Mouse (Mus musculus): ENCODE measurements around the gene Mapkap1. TPM values are rescaled to one million over a fixed set of nuclear protein-coding genes. Genes with fewer than 3 reads are reported as not detected.

Gene Mapkap1
- polyA plus RNA-seq, 1 experiment = 49.4 TPM

GRCm38 (mm10) chr2:34608917-34609316 lies 202.3 kb downstream of the Mapkap1 start:
- no peak overlapping the region for H3K27ac ChIP-seq (ENCODE audit: insufficient read depth, low read depth, low read length)
- no peaks in the 10 kb centered on the region for H3K27me3 ChIP-seq (replicated peaks; ENCODE audit: control insufficient read depth, insufficient read depth, low read length)
- H3K36me3 ChIP-seq (ENCODE audit: control insufficient read depth, insufficient read depth, low read length) = no peaks in the 10 kb centered on the region
- H3K4me3 ChIP-seq (ENCODE audit: insufficient read depth, low read depth, low read length) = no peak overlapping the region
- no peak for DNase-seq
- no peak for TF ChIP-seq CTCF (conservative IDR thresholded peaks at IDR 0.05; ENCODE audit: insufficient read depth, insufficient read length, low read depth, low read length)
- no peak for TF ChIP-seq POLR2A (IDR thresholded peaks at IDR 0.05; ENCODE audit: low read depth, low read length)
- 84% methylated on average over 3 of the region's 3 CpGs for WGBS
- H3K4me1 ChIP-seq (ENCODE audit: control insufficient read depth, insufficient read depth, low read length) = no peaks in the 10 kb centered on the region

GRCm38 (mm10) chr2:34609516-34609915 lies 202.9 kb downstream of the Mapkap1 start:
- Histone ChIP-seq H3K4me1 (ENCODE audit: control insufficient read depth, insufficient read depth, low read length) (no peaks in the 10 kb centered on the region), H3K27me3 (replicated peaks; ENCODE audit: control insufficient read depth, insufficient read depth, low read length) (no peaks in the 10 kb centered on the region), H3K4me3 (ENCODE audit: insufficient read depth, low read depth, low read length) (no peak overlapping the region), H3K27ac (ENCODE audit: insufficient read depth, low read depth, low read length) (no peak overlapping the region), H3K36me3 (ENCODE audit: control insufficient read depth, insufficient read depth, low read length) (no peaks in the 10 kb centered on the region)
- no peak for DNase-seq
- WGBS = 83% methylated on average over 4 of the region's 4 CpGs
- no peak for TF ChIP-seq CTCF (conservative IDR thresholded peaks at IDR 0.05; ENCODE audit: insufficient read depth, insufficient read length, low read depth, low read length)
- no peak for TF ChIP-seq POLR2A (IDR thresholded peaks at IDR 0.05; ENCODE audit: low read depth, low read length)

DNA sequence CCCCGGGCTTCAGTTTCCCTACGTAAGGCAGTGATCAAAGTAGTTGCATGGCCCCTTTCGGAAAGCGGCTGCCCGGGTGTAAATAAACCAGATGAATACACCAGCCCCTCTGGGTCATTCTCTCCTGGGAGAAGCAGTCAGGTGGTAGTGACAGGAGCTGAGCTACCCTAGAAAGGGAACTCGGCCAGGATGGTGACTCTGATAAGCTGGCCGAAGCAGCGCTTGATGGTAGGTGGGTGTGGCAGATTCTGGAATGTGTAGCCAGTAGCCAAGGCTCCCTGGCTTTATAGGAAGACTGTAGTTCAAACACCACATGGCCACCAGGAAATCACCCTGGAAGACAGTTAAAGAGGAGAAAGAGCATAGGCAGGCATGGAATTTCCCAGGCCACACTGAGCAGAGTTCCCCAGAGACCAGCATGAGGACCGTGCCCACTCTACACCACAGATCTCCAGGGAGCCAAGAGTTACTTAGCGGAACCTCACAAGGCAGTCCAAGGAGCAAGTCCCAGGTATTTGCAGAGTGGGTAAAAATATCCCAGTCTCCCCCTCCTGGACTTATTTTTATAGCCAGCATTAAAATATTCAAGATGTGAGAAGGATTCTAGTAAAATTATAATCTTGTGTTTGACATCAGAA lies 214.3 kb downstream of the Mapkap1 start:
- no peak for DNase-seq
- H3K27ac ChIP-seq (ENCODE audit: insufficient read depth, low read depth, low read length) = no peak overlapping the region
- H3K4me1 ChIP-seq (ENCODE audit: control insufficient read depth, insufficient read depth, low read length) = no peaks in the 10 kb centered on the region
- no peaks in the 10 kb centered on the region for H3K27me3 ChIP-seq (replicated peaks; ENCODE audit: control insufficient read depth, insufficient read depth, low read length)
- no peaks in the 10 kb centered on the region for H3K36me3 ChIP-seq (ENCODE audit: control insufficient read depth, insufficient read depth, low read length)
- no peak overlapping the region for H3K4me3 ChIP-seq (ENCODE audit: insufficient read depth, low read depth, low read length)
- TF ChIP-seq POLR2A (IDR thresholded peaks at IDR 0.05; ENCODE audit: low read depth, low read length) (no peak), CTCF (conservative IDR thresholded peaks at IDR 0.05; ENCODE audit: insufficient read depth, insufficient read length, low read depth, low read length) (no peak)
- WGBS = 55% methylated on average over 10 of the region's 10 CpGs

- DNase-seq = peak; percentile 30
- no peaks in the 10 kb centered on the region for H3K27me3 ChIP-seq (replicated peaks; ENCODE audit: control insufficient read depth, insufficient read depth, low read length)
- no peak overlapping the region for H3K4me3 ChIP-seq (ENCODE audit: insufficient read depth, low read depth, low read length)
- H3K36me3 ChIP-seq (ENCODE audit: control insufficient read depth, insufficient read depth, low read length) = no peaks in the 10 kb centered on the region
- H3K27ac ChIP-seq (ENCODE audit: insufficient read depth, low read depth, low read length) = no peak overlapping the region
- WGBS = 68% methylated on average over 8 of the region's 8 CpGs
- no peak for TF ChIP-seq CTCF (conservative IDR thresholded peaks at IDR 0.05; ENCODE audit: insufficient read depth, insufficient read length, low read depth, low read length)
- TF ChIP-seq POLR2A (IDR thresholded peaks at IDR 0.05; ENCODE audit: low read depth, low read length) = no peak
- H3K4me1 ChIP-seq (ENCODE audit: control insufficient read depth, insufficient read depth, low read length) = no peaks in the 10 kb centered on the region
These were observed 214.9 kb downstream of the Mapkap1 start for GRCm38 (mm10) chr2:34621485-34621884.

- TF ChIP-seq CTCF (conservative IDR thresholded peaks at IDR 0.05; ENCODE audit: insufficient read depth, insufficient read length, low read depth, low read length) = no peak
- no peak for TF ChIP-seq POLR2A (IDR thresholded peaks at IDR 0.05; ENCODE audit: low read depth, low read length)
- peak; percentile 12 for DNase-seq
- 49% methylated on average over 11 of the region's 11 CpGs for WGBS
- Histone ChIP-seq H3K4me1 (ENCODE audit: control insufficient read depth, insufficient read depth, low read length) (no peaks in the 10 kb centered on the region), H3K4me3 (ENCODE audit: insufficient read depth, low read depth, low read length) (no peak overlapping the region), H3K27ac (ENCODE audit: insufficient read depth, low read depth, low read length) (no peak overlapping the region), H3K27me3 (replicated peaks; ENCODE audit: control insufficient read depth, insufficient read depth, low read length) (no peaks in the 10 kb centered on the region), H3K36me3 (ENCODE audit: control insufficient read depth, insufficient read depth, low read length) (no peaks in the 10 kb centered on the region)
These were observed 215.9 kb downstream of the Mapkap1 start for GRCm38 (mm10) chr2:34622518-34622917.

DNA sequence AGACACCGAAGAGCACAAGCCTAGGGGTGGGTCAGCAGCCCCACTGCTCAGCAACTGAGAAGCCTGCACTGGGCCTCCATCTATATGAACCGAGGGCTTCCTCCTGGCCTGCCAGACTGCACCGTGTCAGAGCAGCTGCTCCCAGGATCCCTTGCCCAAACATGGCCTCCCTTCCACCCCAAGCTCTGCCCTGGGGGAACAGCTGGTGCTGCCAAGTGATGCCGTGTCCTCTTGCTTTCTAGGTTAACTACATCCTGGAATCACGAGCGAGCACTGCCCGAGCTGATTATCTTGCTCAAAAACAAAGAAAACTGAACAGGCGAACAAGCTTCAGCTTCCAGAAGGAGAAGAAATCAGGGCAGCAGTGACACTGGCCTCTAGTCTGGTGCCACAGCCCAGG lies 216.6 kb downstream of the Mapkap1 start:
- no peaks in the 10 kb centered on the region for H3K27me3 ChIP-seq (replicated peaks; ENCODE audit: control insufficient read depth, insufficient read depth, low read length)
- no peaks in the 10 kb centered on the region for H3K4me1 ChIP-seq (ENCODE audit: control insufficient read depth, insufficient read depth, low read length)
- H3K36me3 ChIP-seq (ENCODE audit: control insufficient read depth, insufficient read depth, low read length) = no peaks in the 10 kb centered on the region
- WGBS = 80% methylated on average over 8 of the region's 8 CpGs
- DNase-seq = no peak
- no peak overlapping the region for H3K27ac ChIP-seq (ENCODE audit: insufficient read depth, low read depth, low read length)
- TF ChIP-seq CTCF (conservative IDR thresholded peaks at IDR 0.05; ENCODE audit: insufficient read depth, insufficient read length, low read depth, low read length) = no peak
- TF ChIP-seq POLR2A (IDR thresholded peaks at IDR 0.05; ENCODE audit: low read depth, low read length) = no peak
- H3K4me3 ChIP-seq (ENCODE audit: insufficient read depth, low read depth, low read length) = no peak overlapping the region

- Histone ChIP-seq H3K27ac (ENCODE audit: insufficient read depth, low read depth, low read length) (no peak overlapping the region), H3K4me1 (ENCODE audit: control insufficient read depth, insufficient read depth, low read length) (no peaks in the 10 kb centered on the region), H3K36me3 (ENCODE audit: control insufficient read depth, insufficient read depth, low read length) (no peaks in the 10 kb centered on the region), H3K27me3 (replicated peaks; ENCODE audit: control insufficient read depth, insufficient read depth, low read length) (no peaks in the 10 kb centered on the region), H3K4me3 (ENCODE audit: insufficient read depth, low read depth, low read length) (no peak overlapping the region)
- 95% methylated on average over 12 of the region's 12 CpGs for WGBS
- DNase-seq = no peak
- TF ChIP-seq CTCF (conservative IDR thresholded peaks at IDR 0.05; ENCODE audit: insufficient read depth, insufficient read length, low read depth, low read length) (no peak), POLR2A (IDR thresholded peaks at IDR 0.05; ENCODE audit: low read depth, low read length) (no peak)
These were observed 217.5 kb downstream of the Mapkap1 start for GRCm38 (mm10) chr2:34624076-34624475.
